Mouse (Mus musculus) erythroblast, embryonic 14.5 days (primary cell): ENCODE measurements around the gene Fars2. TPM values are rescaled to one million over a fixed set of nuclear protein-coding genes. Genes with fewer than 3 reads are reported as not detected.

Experiments
- H3K27me3 ChIP-seq: 2 replicates; pipeline ENCODE4 v1.6.1; 2012; ENCODE audit warnings: inconsistent platforms; ENCODE audit not compliant: control insufficient read depth
- H3K36me3 ChIP-seq: 2 replicates; pipeline ENCODE4 v1.6.1; 2012; ENCODE audit warnings: mild to moderate bottlenecking, inconsistent platforms; ENCODE audit not compliant: control insufficient read depth
- H3K4me1 ChIP-seq: 2 replicates; pipeline ENCODE4 v1.6.1; 2012; ENCODE audit warnings: inconsistent platforms; ENCODE audit not compliant: control insufficient read depth
- H3K4me3 ChIP-seq: replicated peaks from 2 replicates; pipeline ENCODE3; 2012; ENCODE audit warnings: moderate library complexity, mild to moderate bottlenecking, inconsistent platforms
- H3K9me3 ChIP-seq: 2 replicates; pipeline ENCODE4 v1.6.1; 2012; ENCODE audit warnings: low read length, inconsistent platforms, mixed read lengths; ENCODE audit not compliant: control insufficient read depth
- GATA1 ChIP-seq: IDR thresholded peaks from 2 replicates; pipeline ENCODE4 v1.6.1; 2012; ENCODE audit warnings: low read length, inconsistent platforms, mixed read lengths
- TAL1 ChIP-seq: IDR thresholded peaks from 3 replicates; pipeline ENCODE4 v1.6.1; 2012; ENCODE audit warnings: low read length, inconsistent platforms, mixed read lengths
- polyA plus RNA-seq: library from polyadenylated mRNA; stranded (reverse); fragments of >175 nt; gene quantifications from 2 replicates; pipeline ENCODE4 v1.2.3, GENCODE M21; 2012

The Fars2 gene
- polyA plus RNA-seq, 1 experiment: 7.4 TPM

- no peaks in the 10 kb centered on the region for H3K4me1 ChIP-seq
- no peaks in the 10 kb centered on the region for H3K36me3 ChIP-seq
- H3K27me3 ChIP-seq: no peaks in the 10 kb centered on the region
- H3K9me3 ChIP-seq: no peaks in the 10 kb centered on the region
- H3K4me3 ChIP-seq: no peak overlapping the region
- TF ChIP-seq TAL1 (no peak), GATA1 (no peak)
Observed at GRCm38 (mm10) chr13:36314860-36315800, 197.9 kb downstream of the Fars2 start.

GRCm38 (mm10) chr13:36317824-36318223, 200.6 kb downstream of the Fars2 start:
- TF ChIP-seq GATA1 (no peak), TAL1 (no peak)
- H3K9me3 ChIP-seq: no peaks in the 10 kb centered on the region
- H3K4me1 ChIP-seq: no peaks in the 10 kb centered on the region
- H3K36me3 ChIP-seq: no peaks in the 10 kb centered on the region
- no peaks in the 10 kb centered on the region for H3K27me3 ChIP-seq
- H3K4me3 ChIP-seq: no peak overlapping the region

GRCm38 (mm10) chr13:36324624-36325023, 207.4 kb downstream of the Fars2 start:
- no peaks in the 10 kb centered on the region for H3K36me3 ChIP-seq
- TF ChIP-seq TAL1 (no peak), GATA1 (no peak)

GRCm38 (mm10) chr13:36326539-36326938, 209.3 kb downstream of the Fars2 start:
- Histone ChIP-seq H3K4me1 (0 out of 2 replicates have a peak, but pooled peaks cover 2% of the 10 kb centered on the region), H3K36me3 (no peaks in the 10 kb centered on the region), H3K27me3 (no peaks in the 10 kb centered on the region), H3K4me3 (no peak overlapping the region), H3K9me3 (no peaks in the 10 kb centered on the region)
- TF ChIP-seq GATA1 (no peak), TAL1 (no peak)

More at GRCm38 (mm10) chr13:36324624-36325023, 207.4 kb downstream of the Fars2 start:
- Histone ChIP-seq H3K27me3 (no peaks in the 10 kb centered on the region), H3K9me3 (no peaks in the 10 kb centered on the region), H3K4me3 (no peak overlapping the region), H3K4me1 (no peaks in the 10 kb centered on the region)

- H3K4me3 ChIP-seq: no peak overlapping the region
- H3K36me3 ChIP-seq: no peaks in the 10 kb centered on the region; the same call in 1 of the 2 replicates
- H3K9me3 ChIP-seq: no peaks in the 10 kb centered on the region
- TF ChIP-seq TAL1 (no peak), GATA1 (no peak)
- H3K27me3 ChIP-seq: no peaks in the 10 kb centered on the region
- peaks cover 4% of the 10 kb centered on the region for H3K4me1 ChIP-seq
Observed at GRCm38 (mm10) chr13:36329871-36330270, 212.7 kb downstream of the Fars2 start.

- Histone ChIP-seq H3K36me3 (no peaks in the 10 kb centered on the region; the same call in 1 of the 2 replicates), H3K27me3 (no peaks in the 10 kb centered on the region), H3K4me1 (peaks cover 4% of the 10 kb centered on the region), H3K9me3 (no peaks in the 10 kb centered on the region), H3K4me3 (no peak overlapping the region)
- TF ChIP-seq TAL1 (no peak), GATA1 (no peak)
Observed at GRCm38 (mm10) chr13:36330542-36330941, 213.3 kb downstream of the Fars2 start.

GRCm38 (mm10) chr13:36334748-36335147, 217.5 kb downstream of the Fars2 start:
- H3K4me3 ChIP-seq: no peak overlapping the region
- TF ChIP-seq TAL1: no peak
- TF ChIP-seq GATA1: no peak

GRCm38 (mm10) chr13:36351529-36351928, 234.3 kb downstream of the Fars2 start:
- Histone ChIP-seq H3K4me3 (no peak overlapping the region), H3K27me3 (no peaks in the 10 kb centered on the region), H3K9me3 (no peaks in the 10 kb centered on the region), H3K4me1 (no peaks in the 10 kb centered on the region), H3K36me3 (no peaks in the 10 kb centered on the region)
- TF ChIP-seq GATA1 (no peak), TAL1 (no peak)

More at GRCm38 (mm10) chr13:36334748-36335147, 217.5 kb downstream of the Fars2 start:
- Histone ChIP-seq H3K27me3 (no peaks in the 10 kb centered on the region), H3K36me3 (no peaks in the 10 kb centered on the region; the same call in 1 of the 2 replicates), H3K4me1 (peaks cover 3% of the 10 kb centered on the region), H3K9me3 (no peaks in the 10 kb centered on the region)

- no peak for TF ChIP-seq GATA1
- TF ChIP-seq TAL1: no peak
- no peaks in the 10 kb centered on the region for H3K9me3 ChIP-seq
- H3K4me1 ChIP-seq: peaks cover 3% of the 10 kb centered on the region
- no peaks in the 10 kb centered on the region for H3K36me3 ChIP-seq
- H3K27me3 ChIP-seq: no peaks in the 10 kb centered on the region
- no peak overlapping the region for H3K4me3 ChIP-seq
Observed at GRCm38 (mm10) chr13:36357469-36357868, 240.3 kb downstream of the Fars2 start.
